Mouse (Mus musculus) hindbrain, embryonic 14.5 days (tissue): Measurements from ENCODE around the gene Slc1a1. TPM values are rescaled to one million over a fixed set of nuclear protein-coding genes. Genes with fewer than 3 reads are reported as not detected.

ENCODE experiments used
- ATAC-seq: fragments of 200-750 bp; cut with Nextera tagmentation; 2 replicates; pipeline ENCODE4 v1.8.0; 2017; ENCODE audit warnings: moderate number of reproducible peaks, mild to moderate bottlenecking, moderate TSS enrichment, moderate library complexity; ENCODE audit not compliant: low FRiP score
- DNase-seq: peaks from one replicate; pipeline ENCODE4 v3.0.0-alpha.2; 2015; ENCODE audit warnings: low spot score
- H3K27ac ChIP-seq: fragments of 300-500 bp; sonication (generic); 2 replicates; pipeline ENCODE4 v1.5.1; 2014; ENCODE audit warnings: mild to moderate bottlenecking, moderate library complexity
- H3K27me3 ChIP-seq: fragments of 300-500 bp; sonication (generic); 2 replicates; pipeline ENCODE4 v1.6.1; 2014; ENCODE audit warnings: mild to moderate bottlenecking, low read length, mixed read lengths; ENCODE audit not compliant: control insufficient read depth, insufficient read depth
- H3K36me3 ChIP-seq: fragments of 300-500 bp; sonication (generic); replicated peaks from 2 replicates; pipeline ENCODE4 v1.6.1; 2014; ENCODE audit not compliant: control insufficient read depth, insufficient read depth
- H3K4me1 ChIP-seq: fragments of 300-500 bp; sonication (generic); replicated peaks from 2 replicates; pipeline ENCODE4 v1.6.1; 2014; ENCODE audit warnings: antibody characterized with exemption, low read length, mixed read lengths; ENCODE audit not compliant: control insufficient read depth, insufficient read depth
- H3K4me2 ChIP-seq: fragments of 300-500 bp; sonication (generic); replicated peaks from 2 replicates; pipeline ENCODE4 v1.6.1; 2014; ENCODE audit warnings: mild to moderate bottlenecking, moderate library complexity
- H3K4me3 ChIP-seq: fragments of 300-500 bp; sonication (generic); replicated peaks from 2 replicates; pipeline ENCODE4 v1.5.1; 2014; ENCODE audit warnings: mild to moderate bottlenecking, low read length
- H3K9ac ChIP-seq: fragments of 300-500 bp; sonication (generic); 2 replicates; pipeline ENCODE4 v1.6.1; 2014
- H3K9me3 ChIP-seq: fragments of 300-500 bp; sonication (generic); 2 replicates; pipeline ENCODE4 v1.6.1; 2016; ENCODE audit warnings: low read length; ENCODE audit not compliant: control insufficient read depth
- WGBS: fragments of 180-500 bp; shearing (Covaris S2); extraction: QIAGEN DNeasy Blood & Tissue Kit; methylation state at CpG from one replicate; pipeline ENCODE4 v1.1.7; 2014; 5-methylcytosine and 5-hydroxymethylcytosine counted together
- polyA plus RNA-seq: library from polyadenylated mRNA; unstranded; fragments of >200 nt; fragmentation: Nextera tagmentation; extraction: Ambion mirVana; gene quantifications from 2 replicates; pipeline ENCODE4 v1.2.1, GENCODE M21; 2014

The Slc1a1 gene
- polyA plus RNA-seq, 1 experiment from 2014 or later, result 34.4 TPM

- ATAC-seq (no peak), DNase-seq (no peak)
- 91% methylated on average over 2 of the region's 2 CpGs for WGBS
- H3K4me3 ChIP-seq, result no peak overlapping the region
- H3K36me3 ChIP-seq, result 0 out of 2 replicates have a peak, but pooled peaks cover 3% of the 10 kb centered on the region
- H3K4me1 ChIP-seq, result 0 out of 2 replicates have a peak, but pooled peaks cover 7% of the 10 kb centered on the region
- H3K9ac ChIP-seq, result no peak overlapping the region
- H3K4me2 ChIP-seq, result no peak overlapping the region
- H3K27me3 ChIP-seq, result no peaks in the 10 kb centered on the region
- no peaks in the 10 kb centered on the region for H3K9me3 ChIP-seq
- H3K27ac ChIP-seq, result no peak overlapping the region
These were observed 65.9 kb downstream of the Slc1a1 start for GRCm38 (mm10) chr19:28900771-28901170.

- Histone ChIP-seq H3K27me3 (no peaks in the 10 kb centered on the region), H3K9ac (no peak overlapping the region), H3K27ac (no peak overlapping the region), H3K4me2 (no peak overlapping the region), H3K4me3 (no peak overlapping the region), H3K36me3 (0 out of 2 replicates have a peak, but pooled peaks cover 6% of the 10 kb centered on the region), H3K4me1 (0 out of 2 replicates have a peak, but pooled peaks cover 7% of the 10 kb centered on the region), H3K9me3 (no peaks in the 10 kb centered on the region)
- 48% methylated on average over 2 of the region's 2 CpGs for WGBS
- no peak for ATAC-seq
- no peak for DNase-seq
These were observed 67.3 kb downstream of the Slc1a1 start for GRCm38 (mm10) chr19:28902111-28902510.

- no peak overlapping the region for H3K4me3 ChIP-seq
- DNase-seq (no peak), ATAC-seq (no peak)
- H3K36me3 ChIP-seq, result 0 out of 2 replicates have a peak, but pooled peaks cover 6% of the 10 kb centered on the region
- no peak overlapping the region for H3K9ac ChIP-seq
- 85% methylated on average over 4 of the region's 4 CpGs for WGBS
- no peak overlapping the region for H3K4me2 ChIP-seq
- no peak overlapping the region for H3K27ac ChIP-seq
- H3K9me3 ChIP-seq, result no peaks in the 10 kb centered on the region
- 0 out of 2 replicates have a peak, but pooled peaks cover 7% of the 10 kb centered on the region for H3K4me1 ChIP-seq
- no peaks in the 10 kb centered on the region for H3K27me3 ChIP-seq
These were observed 68.0 kb downstream of the Slc1a1 start for GRCm38 (mm10) chr19:28902806-28903205.

DNA sequence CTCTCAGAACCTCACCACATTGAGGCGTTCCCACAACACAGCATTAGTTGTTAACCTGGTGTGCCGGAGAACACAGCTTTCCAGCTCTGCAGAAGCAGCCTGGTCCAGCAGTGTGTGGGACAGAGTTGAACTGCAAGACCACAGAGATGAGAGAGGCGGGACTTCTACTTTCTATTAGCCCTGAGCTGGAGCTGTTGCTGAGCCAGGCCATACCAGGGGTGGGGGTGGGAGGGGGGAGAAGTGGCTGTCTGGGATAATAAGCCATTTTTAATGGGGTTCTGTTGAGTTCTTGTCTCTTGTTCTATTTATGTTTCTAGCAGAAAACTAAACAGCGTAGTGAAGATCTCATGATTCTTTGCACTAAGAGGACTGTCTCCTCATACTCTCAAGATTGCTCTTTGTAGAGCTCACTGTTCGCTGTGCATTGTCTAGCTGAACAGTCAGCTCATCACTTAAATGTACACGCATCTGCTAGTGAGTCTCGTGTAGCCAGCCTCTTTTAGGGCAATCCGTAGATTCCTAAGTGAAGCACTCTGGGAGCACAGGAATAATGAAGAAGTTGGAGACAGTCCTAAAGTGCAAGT, 68.8 kb downstream of the Slc1a1 start:
- 95% methylated on average over 8 of the region's 8 CpGs for WGBS
- H3K27ac ChIP-seq, result no peak overlapping the region

GRCm38 (mm10) chr19:28908186-28908585, 73.3 kb downstream of the Slc1a1 start:
- ATAC-seq, result no peak
- no peak overlapping the region for H3K4me2 ChIP-seq
- no peak overlapping the region for H3K4me3 ChIP-seq
- no peaks in the 10 kb centered on the region for H3K4me1 ChIP-seq
- no peak for DNase-seq
- no peak overlapping the region for H3K9ac ChIP-seq
- WGBS, result 66% methylated on average over 4 of the region's 4 CpGs
- H3K27me3 ChIP-seq, result no peaks in the 10 kb centered on the region
- H3K27ac ChIP-seq, result no peak overlapping the region
- peaks cover 17% of the 10 kb centered on the region for H3K36me3 ChIP-seq
- H3K9me3 ChIP-seq, result no peaks in the 10 kb centered on the region

More for the DNA sequence above, 68.8 kb downstream of the Slc1a1 start:
- ATAC-seq, result no peak
- Histone ChIP-seq H3K4me2 (no peak overlapping the region), H3K4me3 (no peak overlapping the region), H3K4me1 (0 out of 2 replicates have a peak, but pooled peaks cover 7% of the 10 kb centered on the region), H3K27me3 (no peaks in the 10 kb centered on the region), H3K36me3 (0 out of 2 replicates have a peak, but pooled peaks cover 6% of the 10 kb centered on the region), H3K9me3 (no peaks in the 10 kb centered on the region), H3K9ac (no peak overlapping the region)
- DNase-seq, result no peak

DNA sequence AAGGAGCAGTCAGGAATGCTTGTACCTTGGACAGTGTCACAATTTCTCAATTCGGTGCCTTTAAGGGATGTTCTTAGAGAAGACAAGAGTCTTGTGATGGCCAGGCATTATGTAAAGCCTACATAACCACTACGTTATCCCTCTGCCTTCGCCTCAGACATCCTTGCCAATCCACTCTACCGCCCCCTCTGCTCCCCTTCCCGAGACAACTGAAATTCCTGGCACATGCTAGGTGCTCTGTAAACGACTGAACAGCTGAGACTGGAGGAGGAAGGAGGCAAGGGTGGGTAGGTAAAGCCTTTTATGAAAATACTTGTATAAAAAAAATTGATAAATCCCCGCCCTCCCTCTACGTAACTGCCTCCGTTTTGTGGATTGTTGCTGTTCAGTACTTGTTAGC, 73.8 kb downstream of the Slc1a1 start:
- no peak overlapping the region for H3K27ac ChIP-seq
- 90% methylated on average over 9 of the region's 9 CpGs for WGBS
- no peak overlapping the region for H3K9ac ChIP-seq
- no peak overlapping the region for H3K4me2 ChIP-seq
- ATAC-seq (no peak), DNase-seq (no peak)
- no peaks in the 10 kb centered on the region for H3K9me3 ChIP-seq
- H3K27me3 ChIP-seq, result no peaks in the 10 kb centered on the region
- H3K4me1 ChIP-seq, result no peaks in the 10 kb centered on the region
- H3K4me3 ChIP-seq, result no peak overlapping the region
- peaks cover 17% of the 10 kb centered on the region for H3K36me3 ChIP-seq

DNA sequence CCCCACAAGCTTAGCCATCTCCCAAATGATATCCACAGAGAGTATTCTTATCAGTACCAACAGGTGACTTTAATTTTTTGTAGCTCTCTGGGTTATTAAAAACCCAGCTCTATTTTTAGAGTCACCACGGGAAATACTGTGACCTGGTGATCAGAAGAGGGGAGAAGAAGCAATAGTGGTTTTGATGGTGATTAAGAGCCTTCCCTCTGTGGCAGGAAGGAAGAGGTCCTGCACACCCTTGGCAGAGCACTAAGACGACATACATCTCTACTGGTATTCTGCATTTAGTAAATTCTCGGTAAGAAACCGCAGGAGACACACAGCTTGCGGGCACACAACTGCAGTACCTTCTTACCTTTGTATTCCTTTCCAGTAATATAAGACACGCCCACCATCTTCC, 79.7 kb downstream of the Slc1a1 start:
- H3K4me2 ChIP-seq, result no peak overlapping the region
- H3K4me3 ChIP-seq, result no peak overlapping the region
- H3K4me1 ChIP-seq, result no peaks in the 10 kb centered on the region
- ATAC-seq (no peak), DNase-seq (no peak)
- H3K27me3 ChIP-seq, result no peaks in the 10 kb centered on the region
- H3K9me3 ChIP-seq, result no peaks in the 10 kb centered on the region
- H3K36me3 ChIP-seq, result peaks cover 9% of the 10 kb centered on the region; the same call in 1 of the 2 replicates
- 90% methylated on average over 6 of the region's 6 CpGs for WGBS
- no peak overlapping the region for H3K9ac ChIP-seq
- no peak overlapping the region for H3K27ac ChIP-seq

GRCm38 (mm10) chr19:28915602-28916250, 80.9 kb downstream of the Slc1a1 start:
- no peaks in the 10 kb centered on the region for H3K4me1 ChIP-seq
- H3K9ac ChIP-seq, result no peak overlapping the region
- H3K27ac ChIP-seq, result no peak overlapping the region
- no peaks in the 10 kb centered on the region for H3K27me3 ChIP-seq
- no peak for DNase-seq
- H3K9me3 ChIP-seq, result no peaks in the 10 kb centered on the region
- 60% methylated on average over 2 of the region's 2 CpGs for WGBS
- ATAC-seq, result no peak
- no peak overlapping the region for H3K4me2 ChIP-seq
- peaks cover 7% of the 10 kb centered on the region; the same call in 1 of the 2 replicates for H3K36me3 ChIP-seq
- no peak overlapping the region for H3K4me3 ChIP-seq

- Histone ChIP-seq H3K27me3 (no peaks in the 10 kb centered on the region), H3K4me2 (no peak overlapping the region), H3K4me1 (no peaks in the 10 kb centered on the region), H3K36me3 (0 out of 2 replicates have a peak, but pooled peaks cover 3% of the 10 kb centered on the region), H3K27ac (no peak overlapping the region), H3K4me3 (no peak overlapping the region), H3K9ac (no peak overlapping the region), H3K9me3 (no peaks in the 10 kb centered on the region)
- ATAC-seq (no peak), DNase-seq (no peak)
- 62% methylated on average over 4 of the region's 4 CpGs for WGBS
These were observed 81.6 kb downstream of the Slc1a1 start for GRCm38 (mm10) chr19:28916492-28916891.
